Mouse (Mus musculus) testis, adult 2 months (tissue): ENCODE data around the gene Arhgap24.

ENCODE experiments used
- CTCF ChIP-seq: fragments of 200-500 bp; IDR thresholded peaks from 2 replicates; pipeline ENCODE4 v1.5.1; 2012; ENCODE audit warnings: low read depth, mild to moderate bottlenecking, inconsistent platforms, low read length, moderate library complexity; ENCODE audit not compliant: control insufficient read depth, insufficient read depth, insufficient replicate concordance
- POLR2A ChIP-seq: fragments of 200-500 bp; IDR thresholded peaks from 2 replicates; pipeline ENCODE4 v1.6.1; 2012; ENCODE audit warnings: low read depth, mild to moderate bottlenecking, inconsistent platforms, low read length, moderate library complexity; ENCODE audit not compliant: control insufficient read depth

GRCm38 (mm10) chr5:102801469-102801868, 320.3 kb downstream of the Arhgap24 start:
- no peak for TF ChIP-seq CTCF
- no peak for TF ChIP-seq POLR2A
